In genomic region chr11:94294996-94295845, GRCm38 (mm10) we compare ENCODE assay signal across 17 mouse cellular contexts. TPM values are rescaled to one million over a fixed set of nuclear protein-coding genes. Genes with fewer than 3 reads are reported as not detected.
"Had no signal": no experiment of that assay in that cellular context is flagged by ENCODE, and none has a peak within 500 bp of the region (broad histone marks: within the 10 kb centered on the region; RNA-seq: fewer than 3 reads in every experiment).

No protein-coding gene starts in this region.

- H3K9ac ChIP-seq: limb, embryonic 15.5 days; liver, embryonic 12.5 days; lung, embryonic 14.5 days; midbrain, embryonic 15.5 days had no signal

- DNase-seq: kidney, postnatal 25 days; lung, embryonic 14.5 days; lung, postnatal 10 days; lung, postnatal 4 days; right cerebral cortex, postnatal 14 days; thymus, postnatal 36 days had no signal

- H3K9me3 ChIP-seq: limb, embryonic 15.5 days; liver, embryonic 12.5 days; midbrain, embryonic 10.5 days; midbrain, embryonic 15.5 days had no signal

- H3K4me2 ChIP-seq: limb, embryonic 15.5 days; liver, embryonic 12.5 days; lung, embryonic 14.5 days; midbrain, embryonic 15.5 days had no signal

- H3K27ac ChIP-seq: left cerebral cortex, adult 2 months; limb, embryonic 15.5 days; liver, embryonic 12.5 days; midbrain, embryonic 10.5 days; midbrain, embryonic 15.5 days had no signal

- H3K27me3 ChIP-seq: limb, embryonic 15.5 days; liver, embryonic 12.5 days; midbrain, embryonic 15.5 days had no signal

- H3K4me3 ChIP-seq: left cerebral cortex, adult 2 months; limb, embryonic 15.5 days; liver, embryonic 12.5 days; midbrain, embryonic 10.5 days; midbrain, embryonic 15.5 days had no signal

- H3K4me1 ChIP-seq: limb, embryonic 15.5 days; midbrain, embryonic 10.5 days; midbrain, embryonic 15.5 days had no signal

- ATAC-seq: liver, embryonic 12.5 days; midbrain, embryonic 15.5 days had no signal

RNA-seq across cellular contexts. Expression of gene Gm21885, which starts 13.5 kb away (rescaled TPM):
- total RNA-seq: layer of hippocampus, postnatal 25 days; left cerebral cortex, adult 2 months; left cerebral cortex, postnatal 14 days; megakaryocyte, adult 5-6 weeks had no signal
- polyA plus RNA-seq: kidney, embryonic 16.5 days; liver, embryonic 12.5 days; midbrain, embryonic 10.5 days; spleen, adult 2 months; thymus, postnatal 0 days had no signal

RNA-seq across cellular contexts. Expression of gene Wfikkn2, which starts 49.4 kb away (rescaled TPM):
- total RNA-seq: megakaryocyte, adult 5-6 weeks had no signal
